Mouse (Mus musculus): ENCODE data around the gene E330009J07Rik. TPM values are rescaled to one million over a fixed set of nuclear protein-coding genes. Genes with fewer than 3 reads are reported as not detected.

Gene E330009J07Rik
- polyA plus RNA-seq, 1 experiment from 2014 or later, result 17.7 TPM

DNA sequence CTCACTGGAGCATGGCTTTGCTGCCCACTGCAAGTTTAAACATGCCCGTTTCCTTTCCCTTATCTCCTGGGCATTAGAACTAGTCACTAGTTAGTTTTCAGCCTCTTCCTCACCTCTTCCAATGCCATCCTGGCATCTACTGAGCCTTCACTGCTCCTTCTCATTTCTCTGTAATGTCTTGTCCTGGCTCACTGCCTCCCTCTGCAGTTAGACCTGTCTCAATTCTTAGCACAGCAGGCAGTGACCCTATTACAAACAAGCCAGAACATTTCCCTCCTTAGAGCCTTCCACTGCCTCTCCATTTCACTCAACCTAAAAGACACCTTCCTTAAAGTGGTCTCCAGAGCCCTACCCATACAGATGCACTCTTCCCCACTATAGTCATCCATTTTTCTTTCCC is 45.0 kb downstream of the E330009J07Rik start:
- H3K27ac ChIP-seq (ENCODE audit: low read depth, low read length), result no peak overlapping the region
- peaks cover 12% of the 10 kb centered on the region; the same call in 1 of the 2 replicates for H3K36me3 ChIP-seq (ENCODE audit: control insufficient read depth, insufficient read depth, low read length)
- H3K4me1 ChIP-seq (ENCODE audit: control insufficient read depth, insufficient read depth, low read length), result no peaks in the 10 kb centered on the region
- no peak for ATAC-seq (ENCODE audit: low FRiP score, low TSS enrichment)
- no peaks in the 10 kb centered on the region for H3K27me3 ChIP-seq (ENCODE audit: control insufficient read depth, insufficient read depth, low read length)
- H3K4me2 ChIP-seq (replicated peaks; ENCODE audit: low read depth, low read length), result no peak overlapping the region
- no peak overlapping the region for H3K4me3 ChIP-seq (ENCODE audit: low read length)
- H3K9ac ChIP-seq (ENCODE audit: low read depth, low read length), result no peak overlapping the region
- H3K9me3 ChIP-seq (ENCODE audit: control insufficient read depth, low read length), result no peaks in the 10 kb centered on the region
- 91% methylated on average over 1 of the region's 1 CpGs for WGBS

DNA sequence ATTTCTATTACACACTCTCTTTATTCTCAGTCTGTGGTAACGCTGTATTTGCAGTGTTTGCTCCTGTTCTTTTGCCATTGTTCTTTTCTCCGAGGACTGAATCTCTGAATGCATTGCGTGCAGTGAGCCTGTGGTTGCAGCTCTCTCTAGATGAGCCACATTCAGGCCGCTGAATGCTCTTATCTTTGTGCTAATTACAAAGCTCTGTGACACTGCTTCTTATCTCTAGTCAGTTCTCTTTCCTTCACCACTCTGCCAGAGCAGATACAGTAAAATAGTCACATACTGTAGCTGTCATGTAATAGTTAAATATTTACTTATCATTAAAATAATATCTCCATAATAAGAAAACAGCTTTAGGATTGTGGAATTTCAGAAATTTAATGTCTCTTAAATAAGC is 47.3 kb downstream of the E330009J07Rik start:
- Histone ChIP-seq H3K9me3 (ENCODE audit: control insufficient read depth, low read length) (no peaks in the 10 kb centered on the region), H3K4me2 (replicated peaks; ENCODE audit: low read depth, low read length) (no peak overlapping the region), H3K4me3 (ENCODE audit: low read length) (no peak overlapping the region), H3K36me3 (ENCODE audit: control insufficient read depth, insufficient read depth, low read length) (peaks cover 6% of the 10 kb centered on the region; the same call in 1 of the 2 replicates), H3K27ac (ENCODE audit: low read depth, low read length) (no peak overlapping the region), H3K27me3 (ENCODE audit: control insufficient read depth, insufficient read depth, low read length) (no peaks in the 10 kb centered on the region), H3K4me1 (ENCODE audit: control insufficient read depth, insufficient read depth, low read length) (no peaks in the 10 kb centered on the region), H3K9ac (ENCODE audit: low read depth, low read length) (no peak overlapping the region)
- no peak for ATAC-seq (ENCODE audit: low FRiP score, low TSS enrichment)
- WGBS, result 89% methylated on average over 4 of the region's 4 CpGs

DNA sequence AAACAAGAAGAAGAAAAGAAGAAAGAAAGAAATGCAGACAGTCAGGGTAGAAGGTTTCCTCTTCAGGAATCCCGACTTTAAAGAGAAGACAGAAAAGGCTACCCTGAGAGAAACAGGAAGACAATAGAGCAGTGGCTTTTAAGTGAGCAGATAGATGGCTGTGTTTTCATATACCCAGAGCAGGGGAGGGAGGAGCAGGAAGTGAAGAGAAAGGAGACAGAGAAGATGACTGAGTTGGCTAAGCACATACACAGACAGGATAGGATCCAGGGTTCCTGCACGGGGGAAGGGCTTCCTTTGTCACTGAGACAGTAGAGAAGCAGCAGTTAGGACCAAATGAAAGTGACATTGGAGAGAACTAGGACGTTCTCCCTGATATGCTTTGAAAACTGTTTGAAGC is 50.3 kb downstream of the E330009J07Rik start:
- Histone ChIP-seq H3K4me3 (ENCODE audit: low read length) (no peak overlapping the region), H3K9me3 (ENCODE audit: control insufficient read depth, low read length) (no peaks in the 10 kb centered on the region), H3K4me2 (replicated peaks; ENCODE audit: low read depth, low read length) (no peak overlapping the region), H3K27me3 (ENCODE audit: control insufficient read depth, insufficient read depth, low read length) (no peaks in the 10 kb centered on the region), H3K36me3 (ENCODE audit: control insufficient read depth, insufficient read depth, low read length) (peaks cover 10% of the 10 kb centered on the region; the same call in 1 of the 2 replicates), H3K4me1 (ENCODE audit: control insufficient read depth, insufficient read depth, low read length) (no peaks in the 10 kb centered on the region), H3K27ac (ENCODE audit: low read depth, low read length) (no peak overlapping the region), H3K9ac (ENCODE audit: low read depth, low read length) (no peak overlapping the region)
- 81% methylated on average over 3 of the region's 3 CpGs for WGBS
- ATAC-seq (ENCODE audit: low FRiP score, low TSS enrichment), result no peak

DNA sequence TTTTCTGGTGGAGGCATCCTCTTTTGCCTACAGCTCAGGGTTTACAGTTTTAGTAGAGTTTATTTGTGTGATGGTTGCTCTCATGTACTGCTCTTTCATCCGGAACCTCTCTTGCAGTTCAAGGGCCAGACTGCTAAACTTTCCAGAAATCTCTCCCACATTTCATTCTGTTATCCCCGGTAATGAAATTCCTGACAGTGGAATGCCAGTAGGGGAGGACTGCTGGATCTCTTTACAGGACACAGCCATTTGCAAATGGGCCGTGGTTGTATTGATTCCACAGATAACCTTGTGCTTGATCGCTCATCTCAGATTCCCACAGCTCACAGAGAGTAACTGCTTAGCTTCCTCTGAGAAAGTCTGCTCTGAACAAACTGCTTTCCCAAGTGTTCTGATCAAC is 54.0 kb downstream of the E330009J07Rik start:
- no peak overlapping the region for H3K27ac ChIP-seq (ENCODE audit: low read depth, low read length)
- ATAC-seq (ENCODE audit: low FRiP score, low TSS enrichment), result peak; percentile 55; the same call in 1 of the 2 replicates
- WGBS, result 57% methylated on average over 4 of the region's 4 CpGs
- H3K27me3 ChIP-seq (ENCODE audit: control insufficient read depth, insufficient read depth, low read length), result no peaks in the 10 kb centered on the region
- H3K9ac ChIP-seq (ENCODE audit: low read depth, low read length), result no peak overlapping the region
- no peak overlapping the region for H3K4me3 ChIP-seq (ENCODE audit: low read length)
- peaks cover 8% of the 10 kb centered on the region; the same call in 1 of the 2 replicates for H3K36me3 ChIP-seq (ENCODE audit: control insufficient read depth, insufficient read depth, low read length)
- no peaks in the 10 kb centered on the region for H3K4me1 ChIP-seq (ENCODE audit: control insufficient read depth, insufficient read depth, low read length)
- H3K4me2 ChIP-seq (replicated peaks; ENCODE audit: low read depth, low read length), result no peak overlapping the region
- no peaks in the 10 kb centered on the region for H3K9me3 ChIP-seq (ENCODE audit: control insufficient read depth, low read length)

DNA sequence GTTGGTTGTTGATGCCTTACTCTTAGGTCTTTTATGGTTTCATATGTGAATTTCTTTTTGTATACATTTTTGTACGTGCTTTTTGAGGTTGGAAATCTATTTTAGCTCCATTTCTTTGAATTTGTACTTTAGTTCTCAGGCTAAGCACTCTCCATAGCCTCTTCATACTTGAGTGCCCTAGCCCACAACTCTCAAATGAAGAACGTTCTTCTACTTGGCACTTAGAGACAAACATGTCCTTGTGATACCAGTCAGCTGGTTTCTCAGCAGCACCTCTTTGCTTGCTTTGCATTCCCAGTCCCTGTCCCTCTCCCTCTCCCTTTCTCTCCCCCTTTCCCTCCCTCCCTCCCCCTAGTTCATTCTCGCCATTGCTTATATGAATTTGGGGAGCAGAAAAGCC is 55.8 kb downstream of the E330009J07Rik start:
- Histone ChIP-seq H3K36me3 (ENCODE audit: control insufficient read depth, insufficient read depth, low read length) (peaks cover 6% of the 10 kb centered on the region; the same call in 1 of the 2 replicates), H3K4me3 (ENCODE audit: low read length) (no peak overlapping the region), H3K4me1 (ENCODE audit: control insufficient read depth, insufficient read depth, low read length) (no peaks in the 10 kb centered on the region), H3K9me3 (ENCODE audit: control insufficient read depth, low read length) (no peaks in the 10 kb centered on the region), H3K4me2 (replicated peaks; ENCODE audit: low read depth, low read length) (no peak overlapping the region), H3K27ac (ENCODE audit: low read depth, low read length) (no peak overlapping the region), H3K27me3 (ENCODE audit: control insufficient read depth, insufficient read depth, low read length) (no peaks in the 10 kb centered on the region), H3K9ac (ENCODE audit: low read depth, low read length) (no peak overlapping the region)
- 89% methylated on average over 3 of the region's 3 CpGs for WGBS
- ATAC-seq (ENCODE audit: low FRiP score, low TSS enrichment), result no peak

DNA sequence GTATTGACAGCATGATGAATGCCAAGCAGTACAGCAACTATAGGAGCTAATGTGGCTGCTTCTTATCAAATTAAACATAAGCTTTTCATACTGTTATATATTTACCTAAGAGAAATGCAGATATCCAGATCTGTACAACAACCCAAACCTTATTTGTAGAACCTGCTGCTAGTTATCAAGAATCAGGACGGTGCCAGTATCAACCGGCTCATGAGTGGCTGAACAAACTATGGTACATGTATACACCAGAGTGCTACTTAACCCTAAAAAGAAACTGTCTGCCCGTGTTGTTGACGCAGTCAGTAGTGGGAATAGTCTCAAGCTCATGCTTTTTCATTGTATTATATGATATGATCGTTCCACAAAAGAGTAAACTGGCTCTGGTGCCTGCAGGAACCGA is 64.9 kb downstream of the E330009J07Rik start:
- Histone ChIP-seq H3K27me3 (ENCODE audit: control insufficient read depth, insufficient read depth, low read length) (no peaks in the 10 kb centered on the region), H3K4me2 (replicated peaks; ENCODE audit: low read depth, low read length) (no peak overlapping the region), H3K4me1 (ENCODE audit: control insufficient read depth, insufficient read depth, low read length) (no peaks in the 10 kb centered on the region), H3K9ac (ENCODE audit: low read depth, low read length) (no peak overlapping the region), H3K36me3 (ENCODE audit: control insufficient read depth, insufficient read depth, low read length) (peaks cover 7% of the 10 kb centered on the region; the same call in 1 of the 2 replicates), H3K9me3 (ENCODE audit: control insufficient read depth, low read length) (no peaks in the 10 kb centered on the region), H3K4me3 (ENCODE audit: low read length) (no peak overlapping the region), H3K27ac (ENCODE audit: low read depth, low read length) (no peak overlapping the region)
- no peak for ATAC-seq (ENCODE audit: low FRiP score, low TSS enrichment)
- WGBS, result 91% methylated on average over 6 of the region's 6 CpGs

DNA sequence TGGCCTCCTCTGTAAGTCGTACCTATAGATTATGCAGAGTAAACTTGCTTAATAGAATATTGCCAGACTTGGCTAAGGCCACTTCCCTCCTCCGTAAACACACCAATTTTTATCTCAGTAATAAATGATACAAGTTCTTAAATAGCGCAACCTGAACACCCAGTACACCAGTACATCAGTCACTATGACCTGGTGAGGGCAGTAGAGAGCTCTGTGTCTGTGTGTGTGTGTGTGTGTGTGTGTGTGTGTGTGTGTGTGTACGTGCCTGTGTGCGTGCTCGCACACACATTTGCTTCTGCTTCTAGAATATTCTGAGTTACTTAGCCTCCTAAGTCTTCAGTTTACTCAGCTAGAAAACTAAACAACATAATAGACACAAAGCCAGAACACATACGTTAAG is 82.6 kb downstream of the E330009J07Rik start:
- Histone ChIP-seq H3K27me3 (ENCODE audit: control insufficient read depth, insufficient read depth, low read length) (no peaks in the 10 kb centered on the region), H3K4me3 (ENCODE audit: low read length) (no peak overlapping the region), H3K27ac (ENCODE audit: low read depth, low read length) (no peak overlapping the region), H3K9ac (ENCODE audit: low read depth, low read length) (no peak overlapping the region), H3K4me1 (ENCODE audit: control insufficient read depth, insufficient read depth, low read length) (no peaks in the 10 kb centered on the region), H3K9me3 (ENCODE audit: control insufficient read depth, low read length) (no peaks in the 10 kb centered on the region), H3K36me3 (ENCODE audit: control insufficient read depth, insufficient read depth, low read length) (peaks cover 18% of the 10 kb centered on the region; the same call in 1 of the 2 replicates), H3K4me2 (replicated peaks; ENCODE audit: low read depth, low read length) (no peak overlapping the region)
- WGBS, result 88% methylated on average over 7 of the region's 7 CpGs
- no peak for ATAC-seq (ENCODE audit: low FRiP score, low TSS enrichment)

Other genes with a start within 250 kb of the E330009J07Rik start
- gene Agk, start 111.0 kb downstream of the E330009J07Rik start, polyA plus RNA-seq (2014; fragmentation: Nextera tagmentation; extraction: Ambion mirVana), result 47.3 and 56.0 TPM in 2 replicates
- 0.09 TPM in 1 of 2 replicates, not detected in the other for gene Wee2, start 3.0 kb upstream of the E330009J07Rik start, polyA plus RNA-seq (2014; fragmentation: Nextera tagmentation; extraction: Ambion mirVana)
- gene Ssbp1, start 35.2 kb upstream of the E330009J07Rik start, polyA plus RNA-seq (2014; fragmentation: Nextera tagmentation; extraction: Ambion mirVana), result 177 and 241 TPM in 2 replicates
- gene Tas2r137, start 55.1 kb upstream of the E330009J07Rik start, polyA plus RNA-seq (2014; fragmentation: Nextera tagmentation; extraction: Ambion mirVana), result not detected in 2 replicates
- gene Tas2r108, start 57.4 kb upstream of the E330009J07Rik start, polyA plus RNA-seq (2014; fragmentation: Nextera tagmentation; extraction: Ambion mirVana), result not detected in 2 replicates
- not detected in 2 replicates for gene Prss37, start 83.4 kb upstream of the E330009J07Rik start, polyA plus RNA-seq (2014; fragmentation: Nextera tagmentation; extraction: Ambion mirVana)
- gene Olfr461, start 118.9 kb upstream of the E330009J07Rik start, polyA plus RNA-seq (2014; fragmentation: Nextera tagmentation; extraction: Ambion mirVana), result 0.07 TPM in 1 of 2 replicates, not detected in the other
- not detected in 2 replicates for gene Olfr460, start 133.4 kb upstream of the E330009J07Rik start, polyA plus RNA-seq (2014; fragmentation: Nextera tagmentation; extraction: Ambion mirVana)
- gene Clec5a, start 149.7 kb upstream of the E330009J07Rik start, polyA plus RNA-seq (2014; fragmentation: Nextera tagmentation; extraction: Ambion mirVana), result 0.34 and 0.43 TPM in 2 replicates
- not detected in 2 replicates for gene Tas2r138, start 177.2 kb upstream of the E330009J07Rik start, polyA plus RNA-seq (2014; fragmentation: Nextera tagmentation; extraction: Ambion mirVana)
- 0.40 and 1.4 TPM in 2 replicates for gene Mgam, start 192.7 kb upstream of the E330009J07Rik start, polyA plus RNA-seq (2014; fragmentation: Nextera tagmentation; extraction: Ambion mirVana)

All from kidney, embryonic 14.5 days (tissue).